Mouse (Mus musculus) adrenal gland, adult 2 months (tissue): ENCODE measurements around the gene Syt16. TPM values are rescaled to one million over a fixed set of nuclear protein-coding genes. Genes with fewer than 3 reads are reported as not detected.

Experiments
- DNase-seq: peaks from one replicate; pipeline ENCODE4 v3.0.0; 2021
- polyA plus RNA-seq: library from polyadenylated mRNA; depleted of rRNA; stranded (reverse); fragments of >200 nt; gene quantifications from 2 replicates; pipeline ENCODE4 v1.2.3, GENCODE M21; 2012; rRNA removed
- total RNA-seq, 2 experiments: library from RNA; stranded (reverse); gene quantifications; 2 replicates each; pipeline ENCODE4 v1.2.3; 2021

Gene Syt16
- total and polyA plus RNA-seq, 3 experiments = 0.13 to 0.66 (median 0.52) TPM

DNA sequence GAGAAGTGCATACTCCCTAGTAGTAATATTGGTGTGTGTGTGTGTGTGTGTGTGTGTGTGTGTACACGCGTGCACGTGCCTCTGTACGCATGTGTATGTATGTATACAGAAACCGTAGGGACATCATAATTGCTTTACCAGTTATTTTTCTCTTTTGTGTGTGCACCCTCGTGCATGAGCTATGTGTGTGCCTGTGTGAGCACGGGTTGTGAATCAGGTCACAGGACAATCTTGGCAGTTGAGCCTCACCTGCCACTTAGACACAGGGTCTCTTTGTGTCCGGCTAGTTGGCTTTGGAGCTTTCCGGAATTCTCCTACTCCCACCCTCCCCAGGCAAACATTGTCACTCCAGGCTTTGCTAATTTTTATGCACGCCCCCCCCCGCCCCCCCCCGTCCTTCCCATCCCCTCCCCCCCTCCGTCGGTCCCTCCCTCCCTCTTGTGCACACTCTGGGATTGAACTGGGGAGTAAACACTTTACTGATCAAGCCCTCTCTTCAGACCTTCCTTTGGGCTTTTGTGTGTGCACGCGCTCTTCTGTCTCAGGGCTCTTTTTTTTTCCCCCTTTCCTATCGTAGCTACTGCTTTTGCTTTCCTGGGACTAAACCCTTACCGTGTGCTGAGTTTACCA is 319.0 kb downstream of the Syt16 start, which contains the start of gene Gm11042:
Gene Gm11042, minus strand, starts transcription at position 51 of the 630 bp plus-strand sequence.
- DNase-seq = no peak

DNA sequence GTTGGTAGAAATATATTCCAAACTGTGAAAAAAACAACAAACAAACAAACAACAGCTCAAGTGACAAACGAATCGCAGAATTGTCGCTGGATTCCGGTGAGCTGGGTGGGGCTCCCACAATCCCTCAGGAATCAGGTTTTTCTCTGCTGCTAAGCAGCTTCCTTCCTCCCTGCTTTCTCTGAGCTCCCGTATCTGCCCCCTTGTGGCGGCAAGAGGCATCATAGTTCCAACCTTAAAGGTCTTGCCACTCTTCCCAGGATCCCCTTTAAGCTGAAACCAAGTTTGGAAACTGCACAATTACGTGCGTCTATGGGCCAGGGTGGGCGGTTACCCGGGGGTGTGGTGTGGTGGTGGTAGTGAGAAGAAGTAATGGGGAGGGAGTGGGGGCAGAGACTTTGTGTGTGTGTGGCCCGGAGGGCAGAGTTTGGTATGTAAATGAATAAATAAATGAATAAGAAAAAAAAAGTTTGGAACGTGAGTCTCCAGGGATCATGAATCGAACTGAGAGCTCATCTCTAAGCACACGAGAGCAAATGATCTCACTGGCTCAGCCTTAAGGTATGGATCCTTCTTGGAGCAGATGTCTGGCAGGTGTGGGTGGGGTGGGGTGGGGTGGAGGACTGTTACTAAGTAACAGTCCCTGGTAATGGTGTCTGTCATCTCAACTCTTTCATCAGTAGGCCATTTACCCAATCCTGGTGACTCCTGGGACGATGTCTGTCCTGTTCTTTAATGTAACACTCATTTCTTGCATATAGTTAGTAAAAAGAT is 319.7 kb downstream of the Syt16 start:
- DNase-seq = peak; percentile 77

DNA sequence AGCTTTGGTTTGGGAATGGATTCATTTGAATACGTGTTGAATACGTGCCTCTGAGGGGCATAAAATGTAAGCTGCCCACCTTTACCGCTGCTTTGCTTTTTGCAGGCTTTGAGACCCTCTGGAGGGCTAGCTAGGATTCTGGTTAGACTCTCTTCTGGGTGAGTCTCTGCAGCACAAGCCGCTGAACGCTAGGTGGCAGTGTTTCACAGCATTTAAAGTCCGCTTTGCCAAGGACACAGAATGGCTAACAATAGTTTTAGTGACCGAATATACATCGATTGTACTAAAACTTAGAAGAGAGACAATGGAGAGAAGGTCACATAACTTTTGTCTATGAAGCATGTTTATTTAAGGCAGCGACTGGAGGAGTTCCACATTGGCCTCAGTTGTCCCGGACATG is 322.9 kb downstream of the Syt16 start:
- DNase-seq = peak; percentile 35

DNA sequence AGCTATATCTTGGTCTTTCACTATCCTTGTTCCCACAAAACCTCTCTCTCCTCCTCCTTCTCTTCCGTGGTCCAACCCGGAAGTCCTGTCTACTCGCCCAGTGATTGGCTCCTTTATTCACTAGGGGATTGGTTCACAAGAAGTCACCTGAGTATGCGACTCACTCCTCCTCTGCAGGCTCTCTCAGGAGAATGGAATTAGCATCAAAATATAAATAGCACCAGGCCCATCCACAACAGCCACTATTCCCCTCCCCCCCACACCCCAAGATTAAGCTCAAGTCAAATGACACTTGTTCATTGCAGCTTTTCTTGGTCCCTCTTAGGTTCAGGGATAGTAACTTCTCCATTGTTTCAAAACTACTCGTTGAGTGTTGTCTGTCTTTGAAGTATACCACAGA is 324.5 kb downstream of the Syt16 start:
- no peak for DNase-seq

Other genes starting within 250 kb of the Syt16 start
- gene Hif1a, start 96.3 kb upstream of the Syt16 start, total RNA-seq = 10 to 100 TPM; 58.1 to 58.5 TPM
- gene Hif1a, start 96.3 kb upstream of the Syt16 start, polyA plus RNA-seq = 31.6 and 42.5 TPM in 2 replicates
- gene Gm49321, start 60.0 kb upstream of the Syt16 start, total RNA-seq = 1 to 10 TPM; 5.6 to 7.4 TPM
- gene Gm49321, start 60.0 kb upstream of the Syt16 start, polyA plus RNA-seq = not detected in 2 replicates
- gene Snapc1, start 33.2 kb upstream of the Syt16 start, total RNA-seq = 10 to 100 TPM; 16.9 to 18.2 TPM
- 12.5 and 15.4 TPM in 2 replicates for gene Snapc1, start 33.2 kb upstream of the Syt16 start, polyA plus RNA-seq